Mouse (Mus musculus): ENCODE results near the gene Gm45713.

GRCm38 (mm10) chr7:45128624-45129246 is 7.3 kb downstream of the Gm45713 start, which contains the start of gene Rpl13a:
- TF ChIP-seq ZNF384 (IDR thresholded peaks at IDR 0.05; ENCODE audit: low read depth, low read length) (no peak), HCFC1 (IDR thresholded peaks at IDR 0.05; ENCODE audit: borderline replicate concordance, insufficient read depth, low read length) (peak; percentile 80)

Data from ES-E14 (cell line).